8 mouse cellular contexts compared by ENCODE assay signal in the genomic region with DNA sequence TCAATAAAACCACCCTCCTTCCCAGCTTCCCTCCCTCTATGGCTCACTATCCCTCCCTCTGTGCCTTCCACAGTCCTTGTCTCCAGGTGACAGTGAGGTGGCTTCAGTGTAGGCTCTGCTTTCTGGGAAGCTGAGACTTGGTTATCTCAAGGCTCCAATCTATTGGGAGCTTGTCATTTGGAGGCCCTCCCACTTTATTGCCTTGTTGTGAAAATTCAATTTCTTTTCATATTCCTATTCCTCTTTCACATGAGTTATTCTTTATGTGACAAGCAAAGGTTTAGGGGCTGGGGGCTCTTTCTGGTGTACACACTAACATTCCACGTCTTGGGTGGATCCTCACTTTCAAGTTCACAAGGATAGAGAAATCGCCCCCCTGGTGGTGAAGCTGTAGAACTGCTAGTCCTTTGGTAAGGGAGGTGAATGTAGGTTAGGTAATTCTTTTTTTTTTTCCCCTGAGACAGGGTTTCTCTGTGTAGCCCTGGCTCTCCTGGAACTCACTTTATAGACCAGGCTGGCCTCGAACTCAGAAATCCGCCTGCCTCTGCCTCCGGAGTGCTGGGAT. TPM values are rescaled to one million over a fixed set of nuclear protein-coding genes. Genes with fewer than 3 reads are reported as not detected.
DNase-seq lines count a peak whose midpoint lies in the region; ATAC-seq and TF ChIP-seq lines count a peak whose summit lies in the region.

No protein-coding gene starts in this region.

- no peak for ATAC-seq in hindbrain, embryonic 11.5 days (ENCODE audit: low FRiP score)
- no peak for ATAC-seq in hindbrain, embryonic 13.5 days (ENCODE audit: low FRiP score)
- ATAC-seq in hematopoietic stem cell, adult 5-6 weeks (replicated peaks in 1 of 2; ENCODE audit: insufficient read depth in 1 of 2, low FRiP score in 2 of 2, low TSS enrichment in 1 of 2, low read depth in 1 of 2, poor library complexity in 2 of 2, severe bottlenecking in 2 of 2): peak; percentile 62 to 65; a peak in 3 of 4 replicates
- ATAC-seq in monocyte, adult 5-6 weeks (replicated peaks; ENCODE audit: insufficient number of reproducible peaks, low FRiP score, low TSS enrichment, poor library complexity, severe bottlenecking): 0 out of 2 replicates have a peak, but pooled peaks have one; percentile 42

- H3K9ac ChIP-seq in hindbrain, embryonic 11.5 days (ENCODE audit: low read depth, low read length): no peak overlapping the region
- H3K9ac ChIP-seq in hindbrain, embryonic 13.5 days: no peak overlapping the region

- no peak overlapping the region for H3K4me2 ChIP-seq in hindbrain, embryonic 11.5 days (replicated peaks; ENCODE audit: low read depth, low read length)
- no peak overlapping the region for H3K4me2 ChIP-seq in hindbrain, embryonic 13.5 days

- no peaks in the 10 kb centered on the region for H3K27me3 ChIP-seq in hindbrain, embryonic 11.5 days (ENCODE audit: control insufficient read depth, insufficient read depth, low read length)
- no peaks in the 10 kb centered on the region for H3K27me3 ChIP-seq in hindbrain, embryonic 13.5 days
- H3K27me3 ChIP-seq in E14TG2a.4 (ENCODE audit: insufficient read depth, low read length): no peaks in the 10 kb centered on the region

- peaks cover 7% of the 10 kb centered on the region; the same call in 1 of the 2 replicates for H3K4me1 ChIP-seq in hindbrain, embryonic 11.5 days (replicated peaks; ENCODE audit: control insufficient read depth, insufficient read depth, low read length)
- H3K4me1 ChIP-seq in hindbrain, embryonic 13.5 days (replicated peaks): peaks cover 6% of the 10 kb centered on the region
- peaks cover 94% of the 10 kb centered on the region for H3K4me1 ChIP-seq in E14TG2a.4 (replicated peaks; ENCODE audit: low read depth, low read length)
- peaks cover 16% of the 10 kb centered on the region for H3K4me1 ChIP-seq in brown adipose tissue, adult 24 weeks (ENCODE audit: control insufficient read depth, insufficient read depth, insufficient read length, low read length)

- no peaks in the 10 kb centered on the region for H3K9me3 ChIP-seq in hindbrain, embryonic 11.5 days (ENCODE audit: control insufficient read depth, low read length)
- H3K9me3 ChIP-seq in hindbrain, embryonic 13.5 days: no peaks in the 10 kb centered on the region
- no peaks in the 10 kb centered on the region for H3K9me3 ChIP-seq in E14TG2a.4 (ENCODE audit: low read length)

- TF ChIP-seq CTCF in E14TG2a.4 (conservative IDR thresholded peaks at IDR 0.05; ENCODE audit: low read length): peak; percentile 81

- peak; percentile 48 for DNase-seq in hindbrain, embryonic 11.5 days (ENCODE audit: low spot score)
- DNase-seq in layer of hippocampus, adult 9-11 months: no peak
- DNase-seq in kidney, postnatal 25 days: no peak

- 62% methylated on average over 5 of the region's 5 CpGs for WGBS in hindbrain, embryonic 11.5 days
- 56% methylated on average over 5 of the region's 5 CpGs for WGBS in hindbrain, embryonic 13.5 days

- H3K27ac ChIP-seq in hindbrain, embryonic 11.5 days (ENCODE audit: low read depth, low read length): no peak overlapping the region
- no peak overlapping the region for H3K27ac ChIP-seq in hindbrain, embryonic 13.5 days
- H3K27ac ChIP-seq in brown adipose tissue, adult 24 weeks (replicated peaks; ENCODE audit: low read depth, low read length): peak overlapping the region; percentile 97

- no peak overlapping the region for H3K4me3 ChIP-seq in hindbrain, embryonic 11.5 days (ENCODE audit: low read depth, low read length)
- no peak overlapping the region for H3K4me3 ChIP-seq in hindbrain, embryonic 13.5 days
- peak overlapping the region; percentile 69 for H3K4me3 ChIP-seq in E14TG2a.4 (replicated peaks; ENCODE audit: low read length)
- H3K4me3 ChIP-seq in brown adipose tissue, adult 24 weeks (ENCODE audit: insufficient read depth, low read depth, low read length): no peak overlapping the region

- no peaks in the 10 kb centered on the region for H3K36me3 ChIP-seq in hindbrain, embryonic 11.5 days (ENCODE audit: control insufficient read depth, insufficient read depth, low read length)
- H3K36me3 ChIP-seq in hindbrain, embryonic 13.5 days: no peaks in the 10 kb centered on the region
- H3K36me3 ChIP-seq in E14TG2a.4 (ENCODE audit: insufficient read depth, low read length): 0 out of 2 replicates have a peak, but pooled peaks cover 2% of the 10 kb centered on the region

RNA-seq across cellular contexts. Expression of gene Ncor1, which starts 37.9 kb away (rescaled TPM):
- 170 and 189 TPM in 2 replicates for polyA plus RNA-seq in hindbrain, embryonic 11.5 days (2014; fragmentation: Nextera tagmentation; extraction: Ambion mirVana)
- 163 and 170 TPM in 2 replicates for polyA plus RNA-seq in hindbrain, embryonic 13.5 days (2015; fragmentation: Nextera tagmentation; extraction: Ambion mirVana)
- polyA plus RNA-seq in brown adipose tissue, adult 24 weeks (2012; ENCODE audit: insufficient read depth, insufficient read length, missing spikeins): 78.8 and 119 TPM in 2 replicates
- total RNA-seq in hematopoietic stem cell, adult 5-6 weeks (2017): 312 and 354 TPM in 2 replicates
- total RNA-seq in monocyte, adult 5-6 weeks (2017): 267 to 440 TPM (median 292 TPM) in 3 replicates

RNA-seq across cellular contexts. Expression of gene Pigl, which starts 38.0 kb away (rescaled TPM):
- 13.6 and 13.7 TPM in 2 replicates for polyA plus RNA-seq in hindbrain, embryonic 11.5 days (2014; fragmentation: Nextera tagmentation; extraction: Ambion mirVana)
- polyA plus RNA-seq in hindbrain, embryonic 13.5 days (2015; fragmentation: Nextera tagmentation; extraction: Ambion mirVana): 7.4 and 8.1 TPM in 2 replicates
- 4.2 and 4.7 TPM in 2 replicates for polyA plus RNA-seq in brown adipose tissue, adult 24 weeks (2012; ENCODE audit: insufficient read depth, insufficient read length, missing spikeins)
- total RNA-seq in hematopoietic stem cell, adult 5-6 weeks (2017): 5.7 and 9.1 TPM in 2 replicates
- 4.1 to 7.1 TPM (median 4.7 TPM) in 3 replicates for total RNA-seq in monocyte, adult 5-6 weeks (2017)

RNA-seq across cellular contexts. Expression of gene Cenpv, which starts 42.8 kb away (rescaled TPM):
- 44.2 and 50.0 TPM in 2 replicates for polyA plus RNA-seq in hindbrain, embryonic 11.5 days (2014; fragmentation: Nextera tagmentation; extraction: Ambion mirVana)
- polyA plus RNA-seq in hindbrain, embryonic 13.5 days (2015; fragmentation: Nextera tagmentation; extraction: Ambion mirVana): 49.4 and 55.5 TPM in 2 replicates
- 41.7 and 45.2 TPM in 2 replicates for polyA plus RNA-seq in brown adipose tissue, adult 24 weeks (2012; ENCODE audit: insufficient read depth, insufficient read length, missing spikeins)
- 11.5 and 33.0 TPM in 2 replicates for total RNA-seq in hematopoietic stem cell, adult 5-6 weeks (2017)
- 6.1 to 14.6 TPM in 2 of 3 replicates, not detected in the other for total RNA-seq in monocyte, adult 5-6 weeks (2017)

RNA-seq across cellular contexts. Expression of gene Ubb, which starts 54.7 kb away (rescaled TPM):
- polyA plus RNA-seq in hindbrain, embryonic 11.5 days (2014; fragmentation: Nextera tagmentation; extraction: Ambion mirVana): 3,694 and 3,897 TPM in 2 replicates
- polyA plus RNA-seq in hindbrain, embryonic 13.5 days (2015; fragmentation: Nextera tagmentation; extraction: Ambion mirVana): 4,618 and 4,725 TPM in 2 replicates
- 359 and 432 TPM in 2 replicates for polyA plus RNA-seq in brown adipose tissue, adult 24 weeks (2012; ENCODE audit: insufficient read depth, insufficient read length, missing spikeins)
- total RNA-seq in hematopoietic stem cell, adult 5-6 weeks (2017): 1,136 and 1,520 TPM in 2 replicates
- 1,289 to 1,782 TPM (median 1,376 TPM) in 3 replicates for total RNA-seq in monocyte, adult 5-6 weeks (2017)

Comparison
In these comparisons a context has a peak if more than half of its experiments do, and no peak if none do; other contexts are left out.
1. ATAC-seq: peak in hematopoietic stem cell, adult 5-6 weeks (2 of 2) and monocyte, adult 5-6 weeks (single experiment); none in hindbrain, embryonic 11.5 days (single experiment) and hindbrain, embryonic 13.5 days (single experiment).